Mouse (Mus musculus) midbrain, postnatal 0 days (tissue): Measurements from ENCODE around the gene Tmem88. TPM values are rescaled to one million over a fixed set of nuclear protein-coding genes. Genes with fewer than 3 reads are reported as not detected.

ENCODE experiments used
- ATAC-seq: fragments of 200-750 bp; cut with Nextera tagmentation; 2 replicates; pipeline ENCODE4 v1.8.0; 2017; ENCODE audit warnings: moderate number of reproducible peaks, mild to moderate bottlenecking, moderate TSS enrichment, moderate library complexity; ENCODE audit not compliant: low FRiP score
- DNase-seq: peaks from one replicate; pipeline ENCODE4 v3.0.0-alpha.2; 2015; ENCODE audit warnings: low spot score
- H3K27ac ChIP-seq: fragments of 300-500 bp; sonication (generic); 2 replicates; pipeline ENCODE4 v1.5.1; 2014; ENCODE audit warnings: low read depth, mild to moderate bottlenecking, low read length, mixed read lengths
- H3K27me3 ChIP-seq: fragments of 300-500 bp; sonication (generic); 2 replicates; pipeline ENCODE4 v1.6.1; 2014; ENCODE audit warnings: low read length, control low read depth, mixed read lengths; ENCODE audit not compliant: insufficient read depth
- H3K36me3 ChIP-seq: fragments of 300-500 bp; sonication (generic); 2 replicates; pipeline ENCODE4 v1.6.1; 2014; ENCODE audit warnings: low read length, control low read depth, mixed read lengths; ENCODE audit not compliant: insufficient read depth
- H3K4me1 ChIP-seq: fragments of 300-500 bp; sonication (generic); 2 replicates; pipeline ENCODE4 v1.6.1; 2014; ENCODE audit warnings: mild to moderate bottlenecking, control low read depth, antibody characterized with exemption, low read length, mixed read lengths; ENCODE audit not compliant: insufficient read depth
- H3K4me2 ChIP-seq: fragments of 300-500 bp; sonication (generic); 2 replicates; pipeline ENCODE4 v1.6.1; 2014; ENCODE audit warnings: low read depth, mild to moderate bottlenecking, low read length, mixed read lengths; ENCODE audit not compliant: poor library complexity, severe bottlenecking
- H3K4me3 ChIP-seq: fragments of 300-500 bp; sonication (generic); 2 replicates; pipeline ENCODE4 v1.5.1; 2014; ENCODE audit warnings: low read depth, mild to moderate bottlenecking, low read length, moderate library complexity
- H3K9ac ChIP-seq: fragments of 300-500 bp; sonication (generic); replicated peaks from 2 replicates; pipeline ENCODE4 v1.6.1; 2014; ENCODE audit warnings: mild to moderate bottlenecking, low read length, moderate library complexity, mixed read lengths; ENCODE audit not compliant: poor library complexity, severe bottlenecking
- H3K9me3 ChIP-seq: fragments of 300-500 bp; sonication (generic); 2 replicates; pipeline ENCODE4 v1.6.1; 2016; ENCODE audit warnings: low read length, control low read depth
- CTCF ChIP-seq: IDR thresholded peaks from 2 replicates; pipeline ENCODE4 v1.5.1; 2016; ENCODE audit warnings: antibody characterized with exemption, mild to moderate bottlenecking
- WGBS: fragments of 180-500 bp; shearing (Covaris S2); extraction: QIAGEN DNeasy Blood & Tissue Kit; methylation state at CpG from one replicate; pipeline ENCODE4 v1.1.7; 2014; 5-methylcytosine and 5-hydroxymethylcytosine counted together
- polyA plus RNA-seq: library from polyadenylated mRNA; unstranded; fragments of >200 nt; fragmentation: Nextera tagmentation; extraction: Ambion mirVana; gene quantifications from 2 replicates; pipeline ENCODE4 v1.2.1, GENCODE M21; 2015
- total RNA-seq: library from RNA; depleted of rRNA; stranded (reverse); fragments of >200 nt; gene quantifications from 2 replicates; pipeline ENCODE4 v1.2.3, GENCODE M21; 2014

Gene Tmem88
- total and polyA plus RNA-seq, 2 experiments from 2014 or later: 5.7 to 5.8 TPM

DNA sequence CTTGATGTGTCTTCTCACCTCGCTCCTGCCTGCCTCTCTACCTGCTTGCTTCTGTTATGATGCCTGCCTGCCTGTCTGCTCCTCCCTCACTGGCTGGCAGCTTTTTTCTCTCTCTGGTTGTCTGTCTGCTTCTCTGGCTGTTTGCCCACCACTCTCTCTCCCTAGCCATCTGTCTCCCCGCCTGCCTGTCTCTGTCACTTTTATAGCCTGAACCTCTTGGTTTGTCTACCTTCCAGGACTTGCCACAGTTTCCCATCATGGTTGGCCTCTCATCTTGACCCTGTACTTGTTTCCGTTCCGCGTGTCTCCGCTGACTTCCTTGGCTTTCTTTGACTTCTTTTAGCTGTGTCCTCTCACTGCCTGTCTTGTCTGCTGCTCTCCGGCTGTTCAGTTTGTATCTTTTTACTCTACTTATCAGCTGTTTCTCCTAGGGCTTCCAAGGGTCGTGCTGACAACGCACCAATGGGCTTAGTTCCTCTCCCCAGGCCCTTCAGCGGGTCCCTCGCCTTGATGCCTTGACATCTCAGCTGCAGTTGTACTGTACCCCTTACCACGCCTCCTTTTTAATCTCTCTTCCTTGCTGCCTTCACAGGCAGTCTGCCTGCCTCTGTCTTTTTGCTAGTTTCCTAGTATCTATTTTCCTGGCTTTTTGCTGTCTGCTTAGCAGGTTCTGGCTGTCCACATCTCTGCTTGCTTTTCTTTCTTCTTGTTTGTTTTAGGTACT, 25.8 kb downstream of the Tmem88 start:
- ATAC-seq (no peak), DNase-seq (peak; percentile 67)
- Histone ChIP-seq H3K27ac (peak overlapping the region; percentile 63), H3K4me2 (peak overlapping the region; percentile 35), H3K27me3 (no peaks in the 10 kb centered on the region), H3K9ac (peak overlapping the region; percentile 33; the same call in 1 of the 2 replicates), H3K4me3 (no peak overlapping the region), H3K9me3 (no peaks in the 10 kb centered on the region), H3K4me1 (peaks cover 6% of the 10 kb centered on the region; the same call in 1 of the 2 replicates), H3K36me3 (peaks cover 5% of the 10 kb centered on the region; the same call in 1 of the 2 replicates)
- TF ChIP-seq CTCF: no peak
- 36% methylated on average over 12 of the region's 12 CpGs for WGBS

DNA sequence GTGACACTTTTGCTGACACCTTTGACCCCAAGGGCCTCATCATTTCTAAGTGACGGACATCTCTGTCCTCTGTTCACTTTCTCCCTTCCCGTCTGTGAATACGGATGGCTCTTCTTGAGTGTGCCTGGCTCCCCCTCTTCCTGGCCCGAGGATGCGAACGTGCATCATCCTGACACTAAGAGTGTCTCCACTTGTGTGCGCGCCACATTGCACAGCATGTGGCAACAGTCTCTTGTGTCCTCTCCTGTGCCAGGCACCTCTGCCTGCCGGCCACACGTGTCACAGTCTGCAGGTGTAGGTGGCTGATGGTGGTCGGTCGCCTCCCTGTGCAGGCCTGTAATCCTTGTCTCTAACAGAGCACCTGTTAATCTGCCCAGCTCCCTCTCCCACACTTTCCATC, 26.4 kb downstream of the Tmem88 start:
- DNase-seq: no peak
- no peak for ATAC-seq
- peaks cover 6% of the 10 kb centered on the region; the same call in 1 of the 2 replicates for H3K4me1 ChIP-seq
- TF ChIP-seq CTCF: no peak
- peak overlapping the region; percentile 3; the same call in 1 of the 2 replicates for H3K4me3 ChIP-seq
- peak overlapping the region; percentile 33; the same call in 1 of the 2 replicates for H3K9ac ChIP-seq
- peaks cover 5% of the 10 kb centered on the region; the same call in 1 of the 2 replicates for H3K36me3 ChIP-seq
- H3K27ac ChIP-seq: peak overlapping the region; percentile 63
- H3K27me3 ChIP-seq: no peaks in the 10 kb centered on the region
- H3K4me2 ChIP-seq: peak overlapping the region; percentile 35
- WGBS: 31% methylated on average over 12 of the region's 12 CpGs
- no peaks in the 10 kb centered on the region for H3K9me3 ChIP-seq

- Histone ChIP-seq H3K36me3 (peaks cover 4% of the 10 kb centered on the region; the same call in 1 of the 2 replicates), H3K4me2 (peak overlapping the region; percentile 35), H3K27ac (peak overlapping the region; percentile 63), H3K4me1 (peaks cover 8% of the 10 kb centered on the region; the same call in 1 of the 2 replicates), H3K9ac (0 out of 2 replicates have a peak overlapping the region, but pooled peaks have one; percentile 14), H3K27me3 (no peaks in the 10 kb centered on the region), H3K4me3 (peak overlapping the region; percentile 3; the same call in 1 of the 2 replicates), H3K9me3 (no peaks in the 10 kb centered on the region)
- TF ChIP-seq CTCF: no peak
- no peak for DNase-seq
- WGBS: 15% methylated on average over 9 of the region's 9 CpGs
- no peak for ATAC-seq
Observed at GRCm38 (mm10) chr11:69370817-69371215, 27.2 kb downstream of the Tmem88 start.

- Histone ChIP-seq H3K36me3 (peaks cover 2% of the 10 kb centered on the region; the same call in 1 of the 2 replicates), H3K4me2 (peak overlapping the region; percentile 88), H3K4me1 (peaks cover 13% of the 10 kb centered on the region; the same call in 1 of the 2 replicates), H3K9me3 (no peaks in the 10 kb centered on the region), H3K27ac (peak overlapping the region; percentile 99), H3K9ac (peak overlapping the region; percentile 100; the same call in 1 of the 2 replicates), H3K4me3 (peak overlapping the region; percentile 89), H3K27me3 (no peaks in the 10 kb centered on the region)
- TF ChIP-seq CTCF: no peak
- ATAC-seq (no peak), DNase-seq (no peak)
- 19% methylated on average over 2 of the region's 2 CpGs for WGBS
Observed at GRCm38 (mm10) chr11:69369990-69370816, 27.8 kb downstream of the Tmem88 start.

- no peak for DNase-seq
- Histone ChIP-seq H3K4me1 (peaks cover 15% of the 10 kb centered on the region), H3K27me3 (no peaks in the 10 kb centered on the region), H3K36me3 (peaks cover 2% of the 10 kb centered on the region; the same call in 1 of the 2 replicates), H3K9ac (peak within 1 kb of the TSS; percentile 100), H3K27ac (peak within 1 kb of the TSS; percentile 99), H3K4me3 (peak within 1 kb of the TSS; percentile 89), H3K4me2 (peak within 1 kb of the TSS; percentile 88), H3K9me3 (no peaks in the 10 kb centered on the region)
- no peak for ATAC-seq
- under 1% methylated on average over 23 of the region's 34 CpGs for WGBS
- no peak for TF ChIP-seq CTCF
Observed at GRCm38 (mm10) chr11:69369215-69369989, 28.6 kb downstream of the Tmem88 start, which contains the start of gene Chd3. Gene Chd3, minus strand, starts transcription at chr11:69369406.
